Mouse (Mus musculus): ENCODE measurements around the gene Mfsd12. TPM values are rescaled to one million over a fixed set of nuclear protein-coding genes. Genes with fewer than 3 reads are reported as not detected.

The Mfsd12 gene
- polyA plus RNA-seq, 1 experiment from 2014 or later, result 18.1 TPM

DNA sequence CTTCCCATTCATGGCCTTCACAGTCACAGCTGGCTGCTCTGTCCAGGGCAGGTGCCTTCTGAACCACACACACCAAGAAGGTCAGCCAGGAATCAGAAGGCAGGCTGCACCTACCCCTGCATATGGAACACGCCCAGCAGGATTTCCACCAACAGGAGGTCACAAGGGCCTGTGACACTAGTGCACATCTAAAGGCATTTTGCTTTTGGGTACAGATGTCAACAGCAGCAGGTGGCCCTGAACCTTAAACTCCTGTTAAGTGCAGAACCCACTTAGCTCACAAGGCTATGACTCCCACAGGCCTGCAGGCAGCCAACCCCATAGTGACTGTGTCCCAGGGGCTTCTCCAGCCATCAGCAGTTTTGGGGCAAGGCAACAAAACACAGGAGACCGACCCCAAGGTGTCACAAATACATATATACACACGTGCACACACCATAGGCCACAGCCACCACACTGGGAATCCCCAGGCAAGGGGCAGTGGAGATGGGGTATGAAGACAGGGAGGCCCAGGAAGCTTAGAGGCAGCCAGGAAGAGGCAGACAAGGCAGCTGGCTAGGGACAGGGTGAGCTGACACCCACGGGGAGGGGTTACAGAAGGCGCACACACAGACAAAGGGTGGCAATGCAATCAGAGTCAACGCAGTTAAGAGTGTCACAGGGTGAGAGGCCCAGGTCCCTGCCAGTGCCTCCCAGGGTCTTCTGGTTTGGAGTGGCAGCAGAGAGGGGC, 9.4 kb downstream of the Mfsd12 start:
- no peak overlapping the region for H3K27ac ChIP-seq (ENCODE audit: low read length)
- no peak for ATAC-seq
- H3K4me3 ChIP-seq (ENCODE audit: low read depth, low read length), result no peak overlapping the region
- peaks cover 18% of the 10 kb centered on the region for H3K4me1 ChIP-seq (ENCODE audit: control insufficient read depth, insufficient read depth, low read length)
- H3K4me2 ChIP-seq (ENCODE audit: low read length), result no peak overlapping the region
- no peaks in the 10 kb centered on the region for H3K9me3 ChIP-seq (replicated peaks; ENCODE audit: control insufficient read depth, low read length, poor library complexity, severe bottlenecking)
- H3K27me3 ChIP-seq (ENCODE audit: control insufficient read depth, insufficient read depth, low read depth, low read length), result no peaks in the 10 kb centered on the region; the same call in 1 of the 2 replicates
- peaks cover 36% of the 10 kb centered on the region for H3K36me3 ChIP-seq (ENCODE audit: control insufficient read depth, insufficient read depth, low read length)
- WGBS, result 77% methylated on average over 6 of the region's 6 CpGs
- H3K9ac ChIP-seq (ENCODE audit: low read depth, low read length), result no peak overlapping the region

DNA sequence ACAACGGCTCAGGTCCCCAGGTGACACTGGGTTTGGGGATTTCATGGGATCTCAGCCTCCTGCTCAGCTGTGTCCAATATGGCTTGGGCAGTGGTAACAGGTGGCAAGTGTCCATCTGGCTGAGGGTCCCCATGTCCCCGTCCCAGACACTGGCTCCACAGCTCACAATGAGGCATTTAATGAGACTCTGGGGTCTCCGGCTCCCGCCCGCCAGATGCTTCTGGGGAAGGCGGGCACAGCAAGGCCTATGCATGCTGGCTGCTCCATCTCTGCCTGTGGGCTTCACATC, 9.9 kb downstream of the Mfsd12 start:
- H3K27me3 ChIP-seq (ENCODE audit: control insufficient read depth, insufficient read depth, low read depth, low read length), result no peaks in the 10 kb centered on the region; the same call in 1 of the 2 replicates
- no peaks in the 10 kb centered on the region for H3K9me3 ChIP-seq (replicated peaks; ENCODE audit: control insufficient read depth, low read length, poor library complexity, severe bottlenecking)
- H3K9ac ChIP-seq (ENCODE audit: low read depth, low read length), result no peak overlapping the region
- peaks cover 18% of the 10 kb centered on the region for H3K4me1 ChIP-seq (ENCODE audit: control insufficient read depth, insufficient read depth, low read length)
- no peak overlapping the region for H3K27ac ChIP-seq (ENCODE audit: low read length)
- no peak overlapping the region for H3K4me3 ChIP-seq (ENCODE audit: low read depth, low read length)
- no peak overlapping the region for H3K4me2 ChIP-seq (ENCODE audit: low read length)
- WGBS, result 70% methylated on average over 6 of the region's 6 CpGs
- no peak for ATAC-seq
- H3K36me3 ChIP-seq (ENCODE audit: control insufficient read depth, insufficient read depth, low read length), result peaks cover 36% of the 10 kb centered on the region

DNA sequence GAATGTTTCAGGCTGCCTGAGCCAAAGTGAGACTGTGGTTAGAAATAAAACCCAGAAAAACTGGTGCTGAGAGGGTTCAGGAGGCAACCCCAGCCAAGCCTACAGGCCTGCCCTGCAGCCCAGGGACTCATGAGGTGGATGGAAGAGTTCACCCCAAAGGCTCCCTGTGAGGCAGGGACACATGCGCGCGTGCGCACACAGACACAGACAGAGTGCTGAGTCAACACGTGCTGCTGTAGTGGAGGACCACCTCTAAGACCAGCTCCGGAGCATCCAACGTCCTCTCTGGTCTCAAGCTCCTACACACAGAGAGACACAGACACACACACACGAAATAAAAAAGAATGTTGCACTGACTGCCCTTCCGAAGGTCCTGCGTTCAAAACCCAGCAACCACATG, 18.0 kb downstream of the Mfsd12 start:
- H3K4me3 ChIP-seq (ENCODE audit: low read depth, low read length), result no peak overlapping the region
- no peak for ATAC-seq
- no peaks in the 10 kb centered on the region for H3K27me3 ChIP-seq (ENCODE audit: control insufficient read depth, insufficient read depth, low read depth, low read length)
- peaks cover 24% of the 10 kb centered on the region for H3K4me1 ChIP-seq (ENCODE audit: control insufficient read depth, insufficient read depth, low read length)
- H3K4me2 ChIP-seq (ENCODE audit: low read length), result no peak overlapping the region
- no peak overlapping the region for H3K27ac ChIP-seq (ENCODE audit: low read length)
- WGBS, result 91% methylated on average over 10 of the region's 10 CpGs
- H3K9me3 ChIP-seq (replicated peaks; ENCODE audit: control insufficient read depth, low read length, poor library complexity, severe bottlenecking), result no peaks in the 10 kb centered on the region
- peaks cover 12% of the 10 kb centered on the region for H3K36me3 ChIP-seq (ENCODE audit: control insufficient read depth, insufficient read depth, low read length)
- no peak overlapping the region for H3K9ac ChIP-seq (ENCODE audit: low read depth, low read length)

DNA sequence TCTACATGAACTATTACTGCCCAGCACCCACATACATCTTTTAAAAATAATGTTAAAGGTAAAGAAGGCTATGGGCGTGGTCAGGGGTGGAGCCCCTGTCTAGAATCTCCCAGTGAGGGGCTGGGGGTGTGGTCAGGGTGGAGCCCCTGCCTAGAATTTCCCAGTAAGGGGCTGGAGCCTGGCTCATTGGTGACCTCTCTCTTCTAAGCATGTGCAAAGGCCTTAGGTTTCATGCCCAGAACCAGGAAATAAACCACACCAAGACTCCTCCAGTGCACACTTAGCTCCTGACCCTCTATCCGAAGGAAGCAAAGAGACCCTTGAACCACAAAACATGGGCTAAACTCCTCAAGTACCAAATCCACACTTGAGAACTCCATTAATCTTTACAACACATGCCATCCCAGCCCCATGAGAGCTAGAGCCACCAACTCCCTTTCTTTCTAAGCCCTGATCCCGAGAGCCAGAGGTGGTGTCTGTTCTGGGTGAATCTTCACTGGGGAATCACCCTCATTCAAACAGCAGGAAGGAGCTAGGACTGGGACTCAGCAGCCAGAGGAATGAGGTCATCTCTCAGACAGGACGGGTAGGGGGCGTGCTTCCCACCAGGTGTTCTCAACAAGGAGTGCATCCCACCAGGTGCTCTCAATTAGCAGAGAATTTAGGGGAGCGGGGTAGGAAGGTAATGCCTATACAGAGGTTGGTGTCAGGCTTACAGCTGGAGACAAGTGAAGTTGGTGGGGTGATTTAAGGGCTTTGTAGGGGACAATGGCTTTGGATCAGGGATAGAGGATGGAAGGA, 19.5 kb downstream of the Mfsd12 start:
- H3K4me2 ChIP-seq (ENCODE audit: low read length), result peak overlapping the region; percentile 94
- WGBS, result 46% methylated on average over 6 of the region's 6 CpGs
- H3K27me3 ChIP-seq (ENCODE audit: control insufficient read depth, insufficient read depth, low read depth, low read length), result no peaks in the 10 kb centered on the region
- H3K27ac ChIP-seq (ENCODE audit: low read length), result no peak overlapping the region
- H3K9me3 ChIP-seq (replicated peaks; ENCODE audit: control insufficient read depth, low read length, poor library complexity, severe bottlenecking), result no peaks in the 10 kb centered on the region
- peaks cover 2% of the 10 kb centered on the region; the same call in 1 of the 2 replicates for H3K36me3 ChIP-seq (ENCODE audit: control insufficient read depth, insufficient read depth, low read length)
- H3K4me1 ChIP-seq (ENCODE audit: control insufficient read depth, insufficient read depth, low read length), result peaks cover 24% of the 10 kb centered on the region
- peak overlapping the region; percentile 79 for H3K4me3 ChIP-seq (ENCODE audit: low read depth, low read length)
- ATAC-seq, result no peak
- peak overlapping the region; percentile 90 for H3K9ac ChIP-seq (ENCODE audit: low read depth, low read length)

DNA sequence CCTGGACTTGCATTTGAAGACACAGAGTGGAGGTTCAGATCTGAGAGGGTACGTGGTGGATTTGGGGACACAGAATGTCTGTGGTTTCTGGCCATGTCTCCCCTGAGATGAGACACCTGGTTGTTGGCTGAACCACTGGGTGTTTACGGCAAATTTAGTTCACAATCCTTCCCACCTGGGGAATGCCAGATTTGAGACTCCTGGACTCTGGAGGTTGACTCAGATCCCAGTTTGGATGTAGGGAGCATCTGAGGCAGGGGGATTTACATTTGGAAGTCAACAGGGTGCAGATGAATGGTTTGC, 20.0 kb downstream of the Mfsd12 start:
- ATAC-seq, result no peak
- WGBS, result 58% methylated on average over 2 of the region's 2 CpGs

DNA sequence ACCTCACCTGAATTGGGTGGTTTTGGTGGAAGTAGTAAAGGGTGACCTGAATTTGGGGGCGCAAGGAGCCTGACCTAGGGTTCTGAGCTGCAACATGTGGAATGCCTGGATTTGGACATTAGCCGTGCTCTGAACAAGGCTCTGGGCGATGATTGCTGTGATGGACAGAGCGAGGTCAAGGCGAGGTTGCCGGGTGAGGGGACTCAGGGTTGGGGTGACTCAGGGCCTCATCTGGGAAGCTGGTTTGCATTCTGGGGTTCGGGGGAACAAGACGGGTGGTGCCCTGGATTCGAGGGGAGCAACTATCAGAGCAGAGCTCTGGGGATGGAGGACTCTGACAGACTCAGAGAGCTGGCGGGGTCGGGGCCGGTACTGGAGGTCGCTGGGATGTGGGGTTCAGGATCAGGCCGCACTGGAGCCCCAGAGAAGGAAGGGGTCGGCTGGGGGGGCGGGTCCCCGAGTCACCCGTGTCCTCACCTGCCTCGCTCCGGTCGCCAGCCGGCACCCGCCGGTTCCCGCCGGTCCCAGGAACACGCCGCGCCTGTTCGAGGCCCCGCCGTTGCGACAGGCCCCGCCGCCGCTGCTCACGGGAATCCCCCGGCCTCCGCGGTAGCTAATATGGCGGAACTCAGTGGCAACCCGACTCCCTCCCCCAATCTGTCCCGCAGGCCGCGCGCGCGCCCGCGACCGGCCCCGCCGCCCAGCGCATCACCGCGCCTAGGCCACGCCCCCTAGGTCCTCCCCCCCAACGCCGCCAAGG, 20.7 kb downstream of the Mfsd12 start, which contains the start of gene Fzr1:
TSS of gene Fzr1 (minus strand) at position 724 of the 760 bp plus-strand sequence.
- peak; percentile 61 for ATAC-seq
- Histone ChIP-seq H3K4me1 (ENCODE audit: control insufficient read depth, insufficient read depth, low read length) (peaks cover 24% of the 10 kb centered on the region), H3K9me3 (replicated peaks; ENCODE audit: control insufficient read depth, low read length, poor library complexity, severe bottlenecking) (no peaks in the 10 kb centered on the region), H3K4me2 (ENCODE audit: low read length) (peak within 1 kb of the TSS; percentile 94), H3K27me3 (ENCODE audit: control insufficient read depth, insufficient read depth, low read depth, low read length) (no peaks in the 10 kb centered on the region), H3K4me3 (ENCODE audit: low read depth, low read length) (peak within 1 kb of the TSS; percentile 79), H3K27ac (ENCODE audit: low read length) (peak within 1 kb of the TSS; percentile 84), H3K9ac (ENCODE audit: low read depth, low read length) (peak within 1 kb of the TSS; percentile 90), H3K36me3 (ENCODE audit: control insufficient read depth, insufficient read depth, low read length) (peaks cover 2% of the 10 kb centered on the region; the same call in 1 of the 2 replicates)
- WGBS, result 2% methylated on average over 35 of the region's 59 CpGs

More for the DNA sequence above, 20.0 kb downstream of the Mfsd12 start:
- H3K9ac ChIP-seq (ENCODE audit: low read depth, low read length), result peak overlapping the region; percentile 90
- H3K27ac ChIP-seq (ENCODE audit: low read length), result no peak overlapping the region
- peak overlapping the region; percentile 94 for H3K4me2 ChIP-seq (ENCODE audit: low read length)
- peaks cover 2% of the 10 kb centered on the region; the same call in 1 of the 2 replicates for H3K36me3 ChIP-seq (ENCODE audit: control insufficient read depth, insufficient read depth, low read length)
- H3K4me1 ChIP-seq (ENCODE audit: control insufficient read depth, insufficient read depth, low read length), result peaks cover 24% of the 10 kb centered on the region
- peak overlapping the region; percentile 79 for H3K4me3 ChIP-seq (ENCODE audit: low read depth, low read length)
- no peaks in the 10 kb centered on the region for H3K9me3 ChIP-seq (replicated peaks; ENCODE audit: control insufficient read depth, low read length, poor library complexity, severe bottlenecking)
- H3K27me3 ChIP-seq (ENCODE audit: control insufficient read depth, insufficient read depth, low read depth, low read length), result no peaks in the 10 kb centered on the region

DNA sequence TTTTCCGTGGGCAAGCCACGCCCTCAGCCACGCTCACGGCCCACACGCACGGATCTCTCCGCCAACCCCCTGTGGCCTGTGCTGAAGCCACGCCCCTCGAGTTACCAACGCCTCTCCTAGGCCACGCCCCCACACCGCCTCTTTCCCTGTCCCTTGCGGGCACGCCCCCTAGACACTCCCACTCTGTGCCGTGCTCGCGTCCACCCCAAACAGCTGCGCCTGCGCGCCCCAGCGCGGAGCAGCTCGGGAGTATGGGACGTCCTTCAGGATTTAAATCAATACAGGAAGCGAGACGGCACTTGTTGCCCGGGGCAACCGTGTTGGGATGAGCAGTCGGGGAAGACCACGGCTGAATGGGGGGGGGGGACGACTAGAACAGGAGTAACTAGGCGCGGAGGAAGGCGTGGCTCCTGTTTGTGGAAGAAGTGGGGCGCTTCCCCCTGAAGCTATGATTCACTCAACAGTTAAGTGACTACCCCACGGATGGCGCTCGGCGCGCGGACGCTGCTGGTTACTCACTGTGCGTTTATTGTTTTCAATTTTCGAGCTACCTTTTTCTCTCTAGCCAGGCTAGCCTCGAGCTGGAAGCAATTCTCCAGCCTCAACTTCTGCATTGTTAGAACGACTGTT, 21.4 kb downstream of the Mfsd12 start:
- Histone ChIP-seq H3K4me3 (ENCODE audit: low read depth, low read length) (peak overlapping the region; percentile 79), H3K9ac (ENCODE audit: low read depth, low read length) (peak overlapping the region; percentile 43), H3K27me3 (ENCODE audit: control insufficient read depth, insufficient read depth, low read depth, low read length) (no peaks in the 10 kb centered on the region), H3K4me1 (ENCODE audit: control insufficient read depth, insufficient read depth, low read length) (peaks cover 24% of the 10 kb centered on the region), H3K27ac (ENCODE audit: low read length) (peak overlapping the region; percentile 75), H3K4me2 (ENCODE audit: low read length) (peak overlapping the region; percentile 58), H3K9me3 (replicated peaks; ENCODE audit: control insufficient read depth, low read length, poor library complexity, severe bottlenecking) (no peaks in the 10 kb centered on the region), H3K36me3 (ENCODE audit: control insufficient read depth, insufficient read depth, low read length) (no peaks in the 10 kb centered on the region)
- WGBS, result under 1% methylated on average over 46 of the region's 46 CpGs
- ATAC-seq, result peak; percentile 96

DNA sequence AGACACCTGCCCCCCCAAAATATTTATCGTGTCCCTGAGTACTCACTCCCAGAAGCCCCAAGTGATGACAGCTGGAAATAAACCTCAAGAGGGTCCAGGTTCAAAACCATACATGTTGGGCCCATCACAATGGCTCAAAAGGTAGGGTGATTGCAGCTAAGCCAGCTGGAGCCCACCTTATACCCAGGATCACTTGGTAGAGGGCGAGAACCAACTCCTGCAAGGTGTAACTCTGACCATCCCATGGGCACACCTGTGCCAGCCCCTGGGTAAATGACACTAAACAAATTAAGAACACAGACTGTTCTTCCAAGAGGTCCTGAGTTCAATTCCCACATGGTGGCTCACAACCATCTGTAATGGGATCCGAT, 21.9 kb downstream of the Mfsd12 start:
- peak overlapping the region; percentile 58 for H3K4me2 ChIP-seq (ENCODE audit: low read length)
- peaks cover 24% of the 10 kb centered on the region for H3K4me1 ChIP-seq (ENCODE audit: control insufficient read depth, insufficient read depth, low read length)
- WGBS, result 57% methylated on average over 3 of the region's 3 CpGs
- peak overlapping the region; percentile 75 for H3K27ac ChIP-seq (ENCODE audit: low read length)
- H3K9me3 ChIP-seq (replicated peaks; ENCODE audit: control insufficient read depth, low read length, poor library complexity, severe bottlenecking), result no peaks in the 10 kb centered on the region
- no peak; the same call in 1 of the 2 replicates for ATAC-seq
- peak overlapping the region; percentile 79 for H3K4me3 ChIP-seq (ENCODE audit: low read depth, low read length)
- no peaks in the 10 kb centered on the region for H3K36me3 ChIP-seq (ENCODE audit: control insufficient read depth, insufficient read depth, low read length)
- peak overlapping the region; percentile 43 for H3K9ac ChIP-seq (ENCODE audit: low read depth, low read length)
- no peaks in the 10 kb centered on the region for H3K27me3 ChIP-seq (ENCODE audit: control insufficient read depth, insufficient read depth, low read depth, low read length)
